Mouse (Mus musculus) lung, adult 2 months (tissue): ENCODE data around the gene Atp6v1b1.

Experiments used
- CTCF ChIP-seq: fragments of 200-500 bp; IDR thresholded peaks from 2 replicates; pipeline ENCODE4 v1.5.1; 2011; ENCODE audit warnings: mild to moderate bottlenecking, low read length, control low read depth; ENCODE audit not compliant: insufficient read depth
- POLR2A ChIP-seq: fragments of 200-500 bp; IDR thresholded peaks from 2 replicates; pipeline ENCODE4 v1.6.1; 2011; ENCODE audit warnings: low read depth, mild to moderate bottlenecking, control low read depth, low read length, borderline replicate concordance; ENCODE audit errors: extremely low read depth

DNA sequence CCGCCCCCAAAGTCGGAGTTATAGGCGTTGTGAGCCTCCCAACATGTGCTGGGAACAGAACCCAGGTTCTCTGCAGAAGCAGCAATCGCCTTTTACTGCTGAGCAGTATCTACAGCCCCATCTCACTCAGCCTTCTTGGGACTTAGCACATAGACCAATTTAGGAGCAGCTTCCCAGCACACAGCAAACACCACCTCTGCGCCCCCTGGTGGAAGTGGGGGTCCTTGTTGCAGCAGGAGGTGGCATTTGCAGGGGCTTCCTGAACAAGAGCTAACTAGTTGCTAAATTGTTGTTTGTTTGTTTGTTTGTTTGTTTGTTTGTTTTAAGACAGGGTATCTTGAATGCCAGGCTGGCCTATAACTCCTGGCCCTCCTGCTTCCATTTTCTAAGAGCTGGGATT is 11.7 kb upstream of the Atp6v1b1 start:
- TF ChIP-seq POLR2A (no peak), CTCF (peak; percentile 83)
